18 mouse cellular contexts compared by ENCODE assay signal in genomic region chr4:110788596-110788995, GRCm38 (mm10).
"Had no signal": no experiment of that assay in that cellular context is flagged by ENCODE, and none has a peak within 500 bp of the region (broad histone marks: within the 10 kb centered on the region; RNA-seq: fewer than 3 reads in every experiment).

No protein-coding gene starts in this region.

- ATAC-seq: forebrain, postnatal 0 days; hindbrain, postnatal 0 days; intestine, embryonic 16.5 days; liver, embryonic 12.5 days had no signal

- DNase-seq: forebrain, postnatal 0 days; gastrocnemius, postnatal 14 days; gastrocnemius, postnatal 36 days; heart, adult 11 months; heart, adult 2 months; heart, postnatal 14 days; heart, postnatal 36 days; kidney, adult 11 months; kidney, adult 2 months; kidney, adult 9 months; kidney, postnatal 14 days; kidney, postnatal 36 days; layer of hippocampus, adult 9-11 months; layer of hippocampus, postnatal 36 days; left cerebral cortex, postnatal 4 days had no signal
